Mouse (Mus musculus) spleen, postnatal 4 days (tissue): ENCODE results near the gene Prss56.

Source experiments
- DNase-seq, 2 experiments: peaks; one replicate each; pipeline ENCODE4 v3.0.0; 2022; ENCODE audit warnings: low spot score in 2 of 2

Gene Prss56

DNA sequence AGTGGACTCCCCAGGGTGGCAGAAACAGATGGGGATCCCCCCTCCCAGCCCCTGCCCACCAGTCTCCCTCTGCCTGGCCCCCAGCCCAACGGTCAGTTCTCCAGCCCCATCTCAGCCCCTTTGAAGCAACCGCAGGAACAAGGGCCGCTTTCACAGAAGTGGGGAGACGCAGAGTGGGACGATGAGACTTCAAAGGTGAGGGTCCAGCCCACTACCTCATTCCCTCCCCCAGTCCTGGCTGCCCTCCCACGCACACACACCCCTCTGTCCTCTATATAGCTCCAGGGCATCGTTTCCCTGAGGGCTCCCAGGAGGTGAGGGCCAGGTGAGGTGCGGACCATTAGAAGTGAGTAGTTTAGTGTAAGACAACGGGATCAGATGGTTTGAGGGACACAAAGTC, at the start of gene Prss56:
TSS of gene Prss56 (plus strand) at position 301 of the 400 bp plus-strand sequence.
- no peak for DNase-seq

- DNase-seq, result no peak
These were observed 41.6 kb upstream of the Prss56 start for GRCm38 (mm10) chr1:87141550-87141949.

DNA sequence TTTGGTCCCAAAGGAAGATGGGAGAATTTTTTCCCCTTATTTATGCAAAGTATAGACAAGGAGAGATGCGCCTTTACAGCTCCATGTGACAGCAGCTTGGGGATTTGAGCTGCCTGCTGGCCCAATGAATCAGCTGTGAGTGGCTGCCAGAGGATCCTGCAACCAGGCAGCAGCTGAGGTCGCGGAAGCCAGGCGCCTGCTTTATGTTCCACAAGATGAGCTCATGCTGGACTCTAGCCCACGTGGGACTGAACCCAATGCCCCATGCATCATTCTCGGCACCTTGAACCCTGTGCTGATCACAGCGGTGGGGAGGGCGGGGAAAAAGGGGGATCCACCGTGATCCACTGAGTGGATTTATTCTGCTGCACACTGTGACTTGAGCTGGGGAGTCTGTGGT, 40.7 kb upstream of the Prss56 start:
- no peak for DNase-seq

DNA sequence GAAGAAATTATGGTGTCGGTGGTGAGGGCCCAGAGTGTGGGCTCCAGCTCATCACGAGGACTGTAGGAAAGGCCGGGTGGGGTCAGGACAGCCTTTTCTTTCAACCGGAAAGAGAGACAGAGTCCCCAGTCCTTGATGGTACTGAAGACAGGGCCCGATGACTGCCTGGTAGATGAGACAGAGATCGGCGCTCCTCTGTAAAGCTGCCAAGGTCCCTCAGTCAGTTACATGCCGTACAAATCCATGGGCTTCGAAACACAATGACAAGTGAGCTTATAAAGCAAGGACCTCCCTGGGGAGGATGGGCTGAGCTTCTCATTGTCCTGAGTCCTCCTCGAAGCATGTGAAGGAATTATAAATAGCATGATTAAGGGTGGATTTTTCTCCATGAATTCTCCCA, 40.0 kb upstream of the Prss56 start:
- DNase-seq, result no peak

GRCm38 (mm10) chr1:87149422-87149821, 33.7 kb upstream of the Prss56 start:
- DNase-seq, result no peak

DNA sequence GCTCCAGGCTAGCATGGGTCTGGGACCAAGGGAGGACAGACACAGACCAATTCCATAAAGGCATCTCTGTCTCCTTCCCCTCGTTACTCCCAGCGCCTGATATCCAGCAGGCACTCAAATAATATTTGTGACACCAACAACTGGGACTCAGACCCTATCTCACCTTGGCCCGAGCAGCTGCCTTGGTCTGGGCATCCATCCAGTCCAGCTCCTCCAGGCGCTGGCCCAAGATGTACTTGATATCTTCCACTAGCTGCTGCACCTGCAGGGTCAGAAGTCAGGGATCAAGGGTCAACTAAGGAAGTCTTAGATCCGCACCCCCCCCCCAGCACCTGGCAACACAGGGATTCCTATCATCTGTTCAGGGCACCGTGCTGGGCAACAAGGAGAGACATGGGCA, 31.8 kb upstream of the Prss56 start:
- no peak for DNase-seq

DNA sequence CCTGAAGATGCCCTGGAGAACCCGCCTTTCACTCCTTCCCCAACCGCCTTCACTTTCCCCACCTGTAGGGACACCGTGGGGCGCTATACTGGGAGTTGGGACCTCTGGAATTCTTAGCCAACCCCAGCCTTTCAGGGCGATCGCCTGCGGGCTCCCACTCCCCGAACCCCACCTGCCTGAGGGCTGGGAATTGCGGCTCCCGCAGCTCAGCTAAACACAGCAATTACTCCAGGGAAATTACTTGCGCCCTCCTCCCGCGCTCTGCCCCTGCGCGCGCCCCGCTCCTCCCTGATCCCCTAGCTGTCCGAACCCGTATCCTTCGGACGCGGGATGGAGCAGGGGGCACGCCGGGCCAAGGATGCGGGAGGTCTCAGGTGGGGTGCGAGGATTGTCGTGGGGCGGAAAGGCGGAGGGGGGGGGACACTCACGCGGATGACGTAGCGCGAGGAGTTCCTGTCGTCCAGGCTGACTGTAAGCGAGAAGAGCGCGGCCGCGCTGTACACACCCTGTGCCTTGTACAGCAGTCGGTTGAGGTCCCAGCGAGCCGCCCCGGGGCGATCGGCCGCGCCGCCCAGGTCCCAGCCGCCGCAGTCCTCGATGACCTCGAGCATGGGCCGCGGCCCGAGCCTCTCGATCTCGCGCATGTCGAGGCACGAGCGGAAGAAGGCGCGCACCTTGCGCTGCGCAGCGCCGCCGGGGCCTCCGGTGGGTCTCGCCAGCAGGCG, 29.2 kb upstream of the Prss56 start:
- no peak for DNase-seq

GRCm38 (mm10) chr1:87154501-87155120, 28.5 kb upstream of the Prss56 start:
- DNase-seq, result no peak

GRCm38 (mm10) chr1:87155531-87156198, 27.4 kb upstream of the Prss56 start:
- DNase-seq, result no peak

GRCm38 (mm10) chr1:87156199-87156587, 26.9 kb upstream of the Prss56 start, which contains the start of gene Ecel1:
Gene Ecel1, minus strand, starts transcription at chr1:87156521.
- no peak for DNase-seq

GRCm38 (mm10) chr1:87159396-87159795, 23.7 kb upstream of the Prss56 start:
- DNase-seq, result no peak

DNA sequence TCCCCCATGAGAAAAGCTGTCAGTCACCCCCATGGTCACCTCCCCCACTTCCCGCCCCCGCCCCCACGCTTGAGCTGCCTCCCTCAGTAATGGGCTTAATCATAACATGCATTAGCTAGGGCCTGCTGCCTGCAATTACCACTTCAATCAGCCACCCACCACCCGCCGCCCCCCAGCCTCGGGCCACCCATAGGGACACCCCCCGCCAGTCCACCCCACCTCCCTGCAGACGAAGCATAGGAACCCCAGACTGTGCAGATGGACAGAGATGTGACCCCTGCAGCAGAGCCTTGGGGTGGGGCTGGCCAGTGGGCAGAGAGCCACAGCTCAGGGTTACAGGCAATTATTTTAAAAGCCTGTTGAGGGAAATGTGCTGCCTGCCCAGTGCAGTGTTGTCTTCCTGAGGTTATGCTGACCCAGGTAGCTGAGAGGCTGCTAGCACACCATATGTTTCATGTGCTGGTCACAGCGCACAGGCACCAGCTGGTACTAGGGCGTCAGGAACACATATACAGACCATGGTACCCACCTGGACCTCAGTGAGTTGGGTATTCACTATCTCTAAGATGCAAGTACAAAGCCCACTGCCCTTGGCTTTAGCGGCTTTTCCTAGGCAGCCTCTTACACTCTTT, 18.8 kb upstream of the Prss56 start:
- DNase-seq, result no peak

- DNase-seq, result no peak
These were observed 18.3 kb upstream of the Prss56 start for GRCm38 (mm10) chr1:87164796-87165184.

DNA sequence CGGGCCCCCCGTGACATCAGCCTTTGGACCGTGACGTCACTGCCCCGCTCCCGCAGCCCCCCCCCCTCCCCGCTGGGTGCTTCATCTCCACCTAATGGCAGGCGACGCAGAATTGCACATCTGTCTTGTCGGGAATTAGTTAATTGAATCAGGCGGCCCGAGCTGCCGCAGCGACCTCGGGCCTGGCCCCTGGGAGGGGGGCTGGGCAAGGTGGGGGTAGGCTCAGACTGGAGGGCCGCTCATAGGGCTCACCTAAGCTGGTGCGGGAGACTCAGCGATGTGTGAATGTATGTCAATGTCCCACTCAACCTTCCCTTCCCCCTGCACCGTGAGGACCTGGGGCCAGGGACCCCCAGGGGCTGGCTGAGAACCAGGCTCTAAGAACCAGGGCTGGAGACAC, 12.7 kb upstream of the Prss56 start:
- DNase-seq, result no peak

DNA sequence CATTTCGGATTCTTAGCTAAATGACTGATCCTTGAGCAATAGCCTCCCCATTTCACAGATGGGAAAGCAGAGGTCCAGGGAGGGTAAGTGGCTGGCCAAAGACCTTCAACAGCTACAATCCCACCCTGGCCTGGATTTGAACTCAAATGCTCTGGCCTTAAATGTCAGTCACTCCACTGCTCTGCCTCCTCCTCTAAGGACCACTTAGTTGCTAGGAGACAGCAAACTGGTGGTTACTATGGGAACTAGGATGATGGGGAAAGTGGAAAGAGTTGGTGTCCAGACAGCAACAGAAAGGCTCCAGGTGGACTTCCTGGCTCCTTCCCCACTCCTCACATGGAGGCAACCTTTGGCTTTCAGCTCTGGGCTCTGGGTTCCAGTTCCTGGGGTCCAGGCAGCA, 11.8 kb upstream of the Prss56 start:
- no peak for DNase-seq

DNA sequence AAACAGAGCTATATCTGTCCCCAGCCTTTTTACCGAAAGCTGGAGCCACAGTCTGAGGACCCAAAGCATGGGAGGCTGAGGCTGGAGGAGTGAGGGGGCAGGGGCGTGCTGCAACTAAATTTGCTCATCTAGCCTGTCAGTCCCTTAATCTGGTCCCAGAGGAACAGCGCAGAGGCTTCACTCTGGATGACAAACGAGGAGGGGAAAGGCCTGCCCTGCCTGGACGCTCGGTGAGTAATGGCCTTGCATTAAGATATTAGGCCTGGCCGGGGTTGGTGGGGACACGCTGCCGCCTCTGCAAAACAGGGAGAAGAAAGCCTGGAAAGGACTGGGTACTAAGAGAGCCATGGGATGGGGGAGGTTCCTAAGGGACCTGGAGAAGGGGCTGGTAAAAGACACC, 10.8 kb upstream of the Prss56 start:
- no peak for DNase-seq

DNA sequence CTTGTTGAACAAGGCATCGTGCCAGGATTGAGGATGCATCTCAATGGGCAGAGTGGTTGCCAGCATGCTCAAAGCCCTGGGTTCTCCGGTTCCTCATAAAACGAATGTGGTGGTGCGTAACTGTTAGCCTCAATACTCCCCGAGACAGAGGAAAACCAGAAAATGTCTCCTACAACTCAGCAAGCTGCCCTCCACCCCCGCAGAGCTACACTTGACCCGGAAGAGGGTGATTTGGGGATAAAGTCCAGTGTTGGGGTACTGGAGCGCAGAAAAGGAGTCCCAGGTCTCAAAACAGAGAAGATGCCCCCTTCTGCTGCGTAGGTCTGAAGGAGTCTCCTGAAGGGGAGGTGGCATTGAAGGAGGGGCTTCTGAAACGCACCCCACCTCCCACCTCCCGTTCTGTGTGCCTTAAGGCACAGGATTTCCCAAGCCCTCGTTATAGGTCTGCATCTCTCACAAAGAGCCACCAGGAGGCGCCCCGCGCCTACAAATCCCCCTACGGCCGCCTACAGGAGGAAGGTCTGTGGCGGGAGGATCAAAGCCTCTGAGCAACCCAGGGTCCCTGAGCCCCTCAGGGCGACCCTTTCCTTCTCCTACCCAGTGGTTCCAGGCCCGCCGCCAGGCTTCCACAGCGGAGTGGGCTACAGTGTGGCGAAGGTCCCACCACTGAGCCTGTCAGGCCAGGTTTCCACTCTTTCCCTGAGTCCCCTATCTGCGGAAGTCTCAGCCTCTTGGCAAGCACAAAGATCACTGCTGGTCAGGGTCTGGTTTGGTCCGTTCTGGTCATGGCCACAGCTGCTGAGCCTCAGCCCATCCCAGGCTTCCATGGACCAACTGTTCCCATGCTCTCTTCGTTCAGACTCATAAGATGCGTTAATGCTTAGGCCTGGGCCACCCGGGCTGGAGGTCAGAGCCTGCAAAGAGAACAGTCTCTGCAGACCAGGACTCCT, 8.8 kb upstream of the Prss56 start:
- peak; percentile 49 to 79 for DNase-seq

DNA sequence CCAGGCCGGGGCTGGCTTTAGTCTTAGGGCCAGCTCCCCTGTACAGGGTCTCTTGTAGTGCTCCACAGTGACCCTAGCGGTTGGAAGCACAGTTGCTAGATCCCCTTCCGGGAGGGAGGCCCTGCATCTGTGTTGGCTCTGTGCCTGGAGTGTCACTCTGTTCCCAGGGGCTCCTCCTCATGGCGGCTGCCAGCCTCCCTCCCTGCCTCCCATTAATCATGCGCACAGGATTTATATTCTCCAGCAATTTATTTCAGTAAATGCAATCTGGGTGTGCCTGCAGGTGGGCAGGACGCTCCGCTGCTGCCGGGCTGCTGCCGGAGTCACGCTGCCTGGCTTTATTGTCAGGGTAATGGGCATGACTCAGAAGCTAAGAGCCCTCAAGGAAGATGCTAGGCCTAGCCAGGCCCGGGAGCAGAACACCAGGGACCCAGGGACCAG, 7.2 kb upstream of the Prss56 start:
- DNase-seq, result no peak

DNA sequence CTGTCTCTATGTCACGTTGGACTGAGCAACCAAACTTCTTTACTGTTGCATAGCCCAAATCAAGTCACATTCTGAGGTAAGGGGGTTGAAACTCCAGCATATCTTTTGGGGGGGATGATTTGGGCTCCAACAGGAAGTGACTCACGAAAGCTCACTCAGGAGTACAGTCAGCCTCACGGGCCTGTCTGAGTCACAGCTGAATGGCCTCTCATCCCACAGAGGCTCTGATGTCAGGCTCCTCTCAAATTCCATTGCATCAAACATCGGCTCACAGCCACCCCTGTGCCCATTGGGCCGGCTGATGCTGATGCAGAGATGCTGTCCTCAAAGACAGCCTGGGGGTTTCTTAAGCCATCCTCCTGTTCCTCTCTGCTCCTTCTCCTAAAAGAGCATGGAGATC, 2.2 kb upstream of the Prss56 start:
- DNase-seq, result no peak

GRCm38 (mm10) chr1:87183998-87184750, 1.1 kb downstream of the Prss56 start:
- DNase-seq, result no peak

DNA sequence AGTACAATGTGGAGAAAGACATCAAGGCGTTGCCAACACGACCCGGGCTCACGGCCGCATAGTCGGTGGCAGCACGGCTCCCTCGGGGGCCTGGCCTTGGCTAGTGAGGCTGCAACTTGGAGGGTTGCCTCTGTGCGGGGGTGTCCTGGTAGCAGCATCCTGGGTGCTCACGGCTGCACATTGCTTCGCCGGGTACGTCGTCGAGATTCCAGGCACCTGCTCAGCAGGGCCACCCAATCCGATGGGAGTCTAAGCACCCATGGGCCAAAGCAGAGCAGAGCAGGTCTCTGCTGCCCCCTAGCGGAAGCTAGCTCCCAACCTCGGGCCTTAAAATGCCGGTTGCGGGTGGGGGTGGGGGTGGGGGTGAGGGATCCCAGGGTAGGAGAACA, 1.6 kb downstream of the Prss56 start:
- peak; percentile 51 to 84 for DNase-seq
